Mouse (Mus musculus): ENCODE data around the gene Rnase10.
"Not testable (repeated sequence)": the region's sequence is repeated elsewhere in the genome, so short reads cannot be mapped to it uniquely, and the experiment has no call there.

The Rnase10 gene

GRCm38 (mm10) chr14:51007152-51007801 lies at the start of gene Rnase10:
Gene Rnase10, plus strand, starts transcription at chr14:51007751.
- no peak for DNase-seq (ENCODE audit: low spot score in 2 of 2)

DNA sequence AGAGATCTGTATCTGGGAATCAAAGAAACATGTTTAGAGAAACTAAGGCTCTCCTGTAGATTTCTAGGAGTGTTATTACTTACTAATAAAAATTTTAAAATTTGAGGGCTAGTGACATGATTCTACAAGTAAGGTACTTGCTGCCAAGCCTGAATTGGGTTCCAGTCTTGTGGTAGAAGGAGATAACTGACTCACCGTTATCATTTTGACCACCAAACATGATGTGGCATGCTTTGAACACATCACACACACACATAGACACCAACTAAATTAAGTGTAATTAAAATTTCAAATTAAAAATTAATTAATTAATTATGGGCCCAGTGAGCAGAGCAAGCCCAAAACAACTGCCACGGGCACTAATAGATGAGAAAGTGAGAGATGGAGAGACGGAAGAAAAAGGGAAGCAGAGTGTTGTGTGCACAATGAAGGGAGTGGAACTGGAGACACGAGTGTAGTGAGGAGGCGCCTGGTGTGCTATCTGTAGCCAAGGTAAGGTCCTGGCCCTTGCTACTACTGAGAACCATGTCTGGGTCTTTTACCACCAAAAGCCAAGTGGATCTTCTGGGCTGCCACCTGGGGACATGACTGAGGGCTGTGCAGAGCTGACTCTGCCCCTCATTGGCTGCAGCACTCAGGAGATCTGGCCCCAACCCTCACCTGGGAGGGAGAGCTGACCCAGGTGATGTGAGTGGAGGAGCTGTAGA lies 49.1 kb upstream of the Rnase10 start:
- not testable (repeated sequence) for DNase-seq (ENCODE audit: low spot score in 2 of 2)

DNA sequence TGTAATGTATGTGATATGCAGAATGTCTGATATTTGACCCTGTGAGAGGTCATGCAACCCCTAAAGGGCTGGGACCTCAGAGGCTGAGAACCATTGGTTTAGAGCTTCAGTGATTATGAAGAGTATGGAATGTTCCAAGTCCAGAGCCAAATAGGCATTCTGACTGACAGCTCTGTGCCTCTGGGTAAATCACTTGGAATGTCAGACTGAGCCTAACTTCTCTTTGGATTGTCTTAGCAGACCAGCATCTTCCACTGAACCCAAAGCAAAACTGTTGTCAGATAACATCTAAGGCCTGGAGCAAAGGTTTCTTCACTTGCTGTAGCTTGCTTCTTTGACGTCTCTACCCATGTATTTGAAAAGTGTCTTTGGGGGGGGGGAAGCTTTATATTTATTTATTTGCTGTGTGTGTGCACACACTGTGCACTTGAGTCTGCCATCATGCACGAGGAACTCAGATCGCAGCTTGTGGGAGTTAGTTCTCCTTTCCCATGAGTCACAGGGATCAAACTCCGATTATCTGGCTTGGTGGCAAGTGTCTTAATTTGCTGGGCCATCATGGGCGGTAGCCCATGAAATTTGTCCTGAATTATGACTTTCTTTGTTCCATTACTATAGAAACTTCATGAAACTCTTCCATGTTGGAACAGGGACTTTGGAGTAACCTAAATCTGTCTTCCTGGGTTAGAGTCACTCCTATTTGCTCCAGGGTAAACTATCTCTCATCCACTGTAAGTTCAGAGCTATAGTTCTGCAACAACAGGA lies 39.2 kb upstream of the Rnase10 start:
- DNase-seq (ENCODE audit: low spot score in 2 of 2) = no peak

- no peak for DNase-seq (ENCODE audit: low spot score in 2 of 2)
Observed at GRCm38 (mm10) chr14:50969041-50969440, 38.5 kb upstream of the Rnase10 start.

- peak in 1 of 2 experiments; percentile 15 for DNase-seq (ENCODE audit: low spot score in 2 of 2)
Observed at GRCm38 (mm10) chr14:50969558-50970544, 37.7 kb upstream of the Rnase10 start.

DNA sequence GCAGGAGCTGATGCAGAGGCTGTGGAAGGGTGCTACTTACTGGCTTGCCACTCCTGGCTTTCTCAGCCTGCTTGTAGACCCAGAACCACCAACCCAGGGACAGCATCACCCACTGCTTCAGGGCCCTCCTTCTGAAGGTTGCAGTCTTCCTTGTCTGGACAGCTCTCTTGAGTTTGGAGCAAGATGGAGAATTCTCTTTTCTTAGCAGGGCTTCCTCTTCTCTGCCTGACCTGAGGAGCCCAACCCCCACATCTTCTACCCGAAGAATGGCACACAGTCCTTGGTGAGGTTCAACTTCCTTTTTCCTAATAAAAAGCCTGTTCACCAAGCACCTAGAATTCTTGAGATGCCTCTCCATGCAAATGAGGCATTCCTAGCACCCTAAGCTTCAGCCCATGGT lies 36.7 kb upstream of the Rnase10 start:
- DNase-seq (ENCODE audit: low spot score in 2 of 2) = no peak

DNA sequence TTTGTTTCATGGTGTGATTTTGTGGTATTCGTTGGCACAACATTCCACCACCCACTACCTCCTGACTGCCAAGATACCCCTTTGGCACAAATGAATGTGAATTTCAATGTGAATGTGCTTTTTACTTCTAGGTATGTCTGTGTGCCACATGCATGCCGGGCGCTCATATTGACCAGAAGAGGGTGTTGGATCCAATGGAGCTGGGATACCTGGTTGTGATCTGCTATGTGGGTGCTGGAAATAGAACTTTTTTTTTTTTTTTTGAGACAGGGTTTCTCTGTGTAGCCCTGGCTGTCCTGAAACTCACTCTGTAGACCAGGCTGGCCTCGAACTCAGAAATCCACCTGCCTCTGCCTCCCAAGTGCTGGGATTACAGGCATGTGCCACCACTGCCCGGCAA lies 34.5 kb upstream of the Rnase10 start:
- DNase-seq (ENCODE audit: low spot score in 2 of 2) = not testable (repeated sequence)

- no peak for DNase-seq (ENCODE audit: low spot score in 2 of 2)
Observed at GRCm38 (mm10) chr14:50973700-50974099, 33.9 kb upstream of the Rnase10 start.

GRCm38 (mm10) chr14:50975001-50975400 lies 32.5 kb upstream of the Rnase10 start:
- DNase-seq (ENCODE audit: low spot score in 2 of 2) = no peak

DNA sequence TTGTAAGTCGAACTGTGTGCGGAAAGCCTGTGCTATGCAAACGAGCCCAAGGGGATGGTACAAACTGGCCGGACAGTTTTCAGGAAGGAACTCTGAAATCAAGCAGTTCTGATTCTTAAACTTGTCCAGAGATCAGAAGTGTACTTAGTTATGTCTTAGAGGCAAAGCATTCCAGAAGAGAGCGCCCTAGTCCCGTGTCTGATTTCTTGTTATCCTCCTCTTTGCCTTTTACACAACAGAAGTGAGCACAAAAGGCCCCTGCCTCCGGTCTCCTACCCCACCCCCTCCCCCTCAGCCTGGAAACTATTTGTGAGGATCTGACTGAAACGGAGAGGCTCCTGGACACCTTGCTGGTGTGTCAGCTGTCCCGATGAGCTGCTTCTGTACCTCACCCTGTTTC lies 30.9 kb upstream of the Rnase10 start:
- no peak for DNase-seq (ENCODE audit: low spot score in 2 of 2)

DNA sequence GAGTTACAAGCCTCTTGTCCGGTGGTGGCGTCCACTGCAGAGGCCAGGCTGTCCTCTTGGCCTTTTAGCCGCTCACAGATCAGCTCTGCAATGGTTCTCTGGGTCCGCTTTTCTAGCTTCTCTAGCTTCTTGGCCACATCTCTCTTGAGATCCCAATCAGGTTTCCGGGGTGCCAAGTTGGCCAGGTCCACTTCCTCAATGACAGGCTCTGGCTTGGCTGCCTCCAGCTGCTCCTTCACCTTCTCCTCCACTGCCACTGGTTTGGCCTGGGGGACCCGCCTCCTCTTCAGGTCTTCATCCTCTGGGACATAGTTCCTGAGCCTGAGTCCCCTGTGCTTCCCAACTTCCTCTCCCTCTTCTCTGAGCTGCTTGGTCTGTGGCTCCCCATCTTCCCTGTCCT lies 29.1 kb upstream of the Rnase10 start:
- not testable (repeated sequence) for DNase-seq (ENCODE audit: low spot score in 2 of 2)

- DNase-seq (ENCODE audit: low spot score in 2 of 2) = no peak
Observed at GRCm38 (mm10) chr14:50979631-50980030, 27.9 kb upstream of the Rnase10 start.

GRCm38 (mm10) chr14:50981207-50981606 lies 26.3 kb upstream of the Rnase10 start:
- no peak for DNase-seq (ENCODE audit: low spot score in 2 of 2)

DNA sequence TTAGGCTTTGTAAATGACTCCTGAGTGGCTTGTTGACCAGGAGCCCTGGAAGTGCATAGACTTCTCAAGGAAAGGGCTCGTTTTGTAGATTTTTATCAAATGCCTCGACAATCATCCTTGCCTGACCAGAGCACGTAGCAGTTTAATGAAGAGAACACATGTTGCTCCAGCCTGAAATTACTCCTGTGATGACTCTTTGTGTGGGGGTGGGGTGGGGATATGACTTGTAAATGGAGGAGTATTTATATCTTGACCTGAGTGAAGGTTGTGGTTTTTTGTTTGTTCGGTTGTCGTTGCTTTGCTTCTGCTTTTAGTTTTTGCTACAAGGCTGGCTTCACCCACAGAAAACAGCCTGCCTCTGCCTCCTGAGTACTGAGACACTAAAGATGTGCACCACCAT lies 25.7 kb upstream of the Rnase10 start:
- DNase-seq (ENCODE audit: low spot score in 2 of 2) = no peak

GRCm38 (mm10) chr14:50987668-50988067 lies 19.9 kb upstream of the Rnase10 start:
- no peak for DNase-seq (ENCODE audit: low spot score in 2 of 2)

DNA sequence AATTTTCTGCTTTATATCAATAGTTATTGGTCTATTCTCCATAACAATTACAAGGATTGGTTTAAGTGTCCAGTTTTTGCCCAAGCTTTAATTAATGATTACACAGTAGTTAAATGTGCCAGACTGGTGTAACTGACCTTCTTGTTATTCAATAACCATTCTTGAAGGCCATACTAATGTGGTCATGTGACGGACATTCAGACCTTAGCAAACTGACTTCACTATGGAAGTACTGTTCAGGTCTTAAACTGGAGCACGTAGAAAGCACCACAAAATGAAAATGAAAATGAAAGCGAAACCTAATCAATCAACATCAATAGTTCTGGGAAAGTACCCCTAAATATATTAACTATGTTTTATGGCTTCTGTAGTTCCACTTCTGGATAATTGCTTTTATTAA lies 16.5 kb upstream of the Rnase10 start:
- DNase-seq (ENCODE audit: low spot score in 2 of 2) = no peak

- no peak for DNase-seq (ENCODE audit: low spot score in 2 of 2)
Observed at GRCm38 (mm10) chr14:50997088-50997487, 10.5 kb upstream of the Rnase10 start.

- no peak for DNase-seq (ENCODE audit: low spot score in 2 of 2)
Observed at GRCm38 (mm10) chr14:50997999-50998666, 9.4 kb upstream of the Rnase10 start.

- DNase-seq (ENCODE audit: low spot score in 2 of 2) = peak; percentile 7 to 29
Observed at GRCm38 (mm10) chr14:51007914-51008713, 563 bp downstream of the Rnase10 start.

DNA sequence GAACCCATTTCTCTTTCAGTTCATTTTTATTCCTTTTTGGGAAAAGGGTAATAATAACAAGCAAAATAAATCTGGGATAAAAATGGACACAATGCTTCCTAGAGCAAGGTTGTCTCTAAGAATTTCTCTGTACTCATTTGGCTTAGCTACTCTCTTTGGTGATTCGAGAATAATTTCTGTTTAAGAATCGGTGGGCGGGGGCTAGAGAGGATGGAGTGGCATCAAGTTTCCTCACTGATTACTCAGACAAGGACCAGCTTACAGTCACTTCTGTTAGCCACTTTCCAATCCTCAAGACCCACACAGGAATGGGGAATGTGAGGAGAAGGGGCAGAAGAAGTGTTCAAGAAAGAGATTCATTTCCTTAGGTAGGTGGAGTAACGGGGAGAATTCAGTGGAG lies 1.2 kb downstream of the Rnase10 start:
- no peak for DNase-seq (ENCODE audit: low spot score in 2 of 2)
